Mouse (Mus musculus) heart, embryonic 16.5 days (tissue): ENCODE data around the gene Itih4. TPM values are rescaled to one million over a fixed set of nuclear protein-coding genes. Genes with fewer than 3 reads are reported as not detected.

Experiments
- ATAC-seq: fragments of 200-750 bp; cut with Nextera tagmentation; replicated peaks from 2 replicates; pipeline ENCODE4 v1.8.0; 2017; ENCODE audit warnings: moderate number of reproducible peaks; ENCODE audit not compliant: insufficient read depth, low FRiP score; ENCODE audit errors: extremely low read depth
- H3K27ac ChIP-seq: fragments of 300-500 bp; sonication (generic); 2 replicates; pipeline ENCODE4 v1.5.1; 2014; ENCODE audit warnings: mild to moderate bottlenecking, low read length, control low read depth, moderate library complexity
- H3K27me3 ChIP-seq: fragments of 300-500 bp; sonication (generic); 2 replicates; pipeline ENCODE4 v1.6.1; 2014; ENCODE audit warnings: low read length, mixed read lengths; ENCODE audit not compliant: control insufficient read depth, insufficient read depth
- H3K36me3 ChIP-seq: fragments of 300-500 bp; sonication (generic); 2 replicates; pipeline ENCODE4 v1.6.1; 2014; ENCODE audit not compliant: control insufficient read depth, insufficient read depth
- H3K4me1 ChIP-seq: fragments of 300-500 bp; sonication (generic); 2 replicates; pipeline ENCODE4 v1.6.1; 2014; ENCODE audit warnings: low read length, mixed read lengths; ENCODE audit not compliant: control insufficient read depth, insufficient read depth
- H3K4me2 ChIP-seq: fragments of 300-500 bp; sonication (generic); 2 replicates; pipeline ENCODE4 v1.6.1; 2014; ENCODE audit warnings: low read depth, mild to moderate bottlenecking, control low read depth, low read length
- H3K4me3 ChIP-seq: fragments of 300-500 bp; sonication (generic); 2 replicates; pipeline ENCODE4 v1.5.1; 2014; ENCODE audit warnings: mild to moderate bottlenecking, control low read depth, low read length
- H3K9ac ChIP-seq: fragments of 300-500 bp; sonication (generic); 2 replicates; pipeline ENCODE4 v1.6.1; 2014; ENCODE audit warnings: low read length, control low read depth
- H3K9me3 ChIP-seq: fragments of 300-500 bp; sonication (generic); replicated peaks from 2 replicates; pipeline ENCODE4 v1.6.1; 2016; ENCODE audit warnings: low read length; ENCODE audit not compliant: control insufficient read depth
- WGBS: fragments of 180-500 bp; shearing (Covaris S2); extraction: QIAGEN DNeasy Blood & Tissue Kit; methylation state at CpG from one replicate; pipeline ENCODE4 v1.1.7; 2014; 5-methylcytosine and 5-hydroxymethylcytosine counted together
- polyA plus RNA-seq: library from polyadenylated mRNA; unstranded; fragments of >200 nt; fragmentation: Nextera tagmentation; extraction: Ambion mirVana; gene quantifications from 2 replicates; pipeline ENCODE4 v1.2.1, GENCODE M21; 2015

Itih4 gene
- polyA plus RNA-seq, 1 experiment from 2014 or later: 0.38 TPM

DNA sequence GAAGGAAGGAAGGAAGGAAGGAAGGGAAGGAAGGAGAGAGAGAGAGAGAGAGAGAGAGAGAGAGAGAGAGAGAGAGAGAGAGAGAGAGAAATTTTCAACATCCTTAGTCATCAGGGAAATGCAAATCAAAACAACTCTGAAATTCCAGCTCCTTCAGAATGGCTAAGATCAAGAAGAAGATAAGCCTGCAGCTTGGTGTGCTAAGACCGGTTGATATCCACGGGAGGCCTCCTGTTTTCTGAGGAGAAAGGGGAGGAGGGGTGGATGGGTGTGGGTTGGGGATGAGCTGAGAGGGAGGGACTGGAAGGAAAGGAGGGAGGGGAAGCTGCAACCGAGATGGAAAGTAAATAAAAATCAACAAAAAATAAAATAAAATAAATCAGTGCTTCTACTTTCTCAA, 978 bp upstream of the Itih4 start:
- no peak overlapping the region for H3K27ac ChIP-seq
- H3K9ac ChIP-seq: no peak overlapping the region
- no peaks in the 10 kb centered on the region for H3K9me3 ChIP-seq
- H3K4me3 ChIP-seq: no peak overlapping the region
- no peaks in the 10 kb centered on the region; the same call in 1 of the 2 replicates for H3K27me3 ChIP-seq
- no peak overlapping the region for H3K4me2 ChIP-seq
- ATAC-seq: no peak
- no peaks in the 10 kb centered on the region for H3K36me3 ChIP-seq
- WGBS: 11% methylated on average over 3 of the region's 3 CpGs
- H3K4me1 ChIP-seq: peaks cover 6% of the 10 kb centered on the region; the same call in 1 of the 2 replicates

DNA sequence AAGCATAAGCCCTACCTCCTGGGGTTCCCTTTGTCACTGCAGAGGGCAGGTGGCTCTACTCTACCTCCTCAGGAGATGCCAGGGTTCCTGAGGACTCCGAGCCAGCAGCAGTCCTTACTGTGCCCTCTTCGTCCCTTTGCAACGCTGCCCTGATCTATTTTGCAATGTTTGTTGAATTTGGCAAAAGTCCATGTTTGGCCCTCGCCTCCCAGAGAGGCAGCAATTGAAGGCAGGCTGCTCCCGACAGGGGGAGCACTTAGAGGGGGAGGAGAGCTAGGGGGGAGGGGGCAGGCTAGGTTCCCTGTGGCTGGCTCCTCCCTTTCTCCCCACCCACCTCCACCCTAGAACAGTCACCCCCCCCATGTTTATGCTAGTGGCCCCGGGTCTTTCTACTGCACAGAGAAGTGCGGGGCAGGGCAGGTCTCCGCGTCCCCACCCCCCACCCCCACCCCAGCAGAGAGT, 2.0 kb downstream of the Itih4 start:
- peak; percentile 43; the same call in 1 of the 2 replicates for ATAC-seq
- no peak overlapping the region for H3K27ac ChIP-seq
- no peaks in the 10 kb centered on the region for H3K9me3 ChIP-seq
- H3K4me1 ChIP-seq: peaks cover 6% of the 10 kb centered on the region; the same call in 1 of the 2 replicates
- H3K4me3 ChIP-seq: no peak overlapping the region
- no peaks in the 10 kb centered on the region; the same call in 1 of the 2 replicates for H3K27me3 ChIP-seq
- H3K4me2 ChIP-seq: peak overlapping the region; percentile 36; the same call in 1 of the 2 replicates
- no peak overlapping the region for H3K9ac ChIP-seq
- H3K36me3 ChIP-seq: no peaks in the 10 kb centered on the region
- WGBS: 9% methylated on average over 9 of the region's 9 CpGs

DNA sequence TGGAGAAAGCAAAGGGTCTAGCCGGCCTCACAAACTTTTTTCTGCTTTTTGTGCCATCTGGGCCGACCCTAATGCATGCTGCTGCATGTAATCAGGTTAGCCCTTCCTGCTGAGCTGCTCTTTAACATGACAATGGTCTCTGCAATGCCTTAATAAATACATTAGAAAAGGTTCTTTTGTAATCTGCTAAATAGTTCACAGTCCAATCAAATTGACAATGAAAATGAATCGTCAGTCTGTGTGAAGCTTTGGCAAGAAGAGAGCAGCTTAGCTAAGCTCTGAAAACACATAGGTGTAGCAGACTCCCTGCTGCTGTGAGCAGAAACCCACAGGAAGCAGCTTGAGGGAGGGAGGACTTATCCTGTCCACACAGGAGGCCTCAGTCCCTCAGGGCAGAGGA, 13.7 kb downstream of the Itih4 start:
- 57% methylated on average over 3 of the region's 3 CpGs for WGBS
- H3K4me2 ChIP-seq: no peak overlapping the region
- no peaks in the 10 kb centered on the region for H3K36me3 ChIP-seq
- no peak overlapping the region for H3K27ac ChIP-seq
- no peak for ATAC-seq
- no peak overlapping the region for H3K9ac ChIP-seq
- H3K27me3 ChIP-seq: no peaks in the 10 kb centered on the region
- H3K4me1 ChIP-seq: no peaks in the 10 kb centered on the region
- no peaks in the 10 kb centered on the region for H3K9me3 ChIP-seq
- no peak overlapping the region for H3K4me3 ChIP-seq

DNA sequence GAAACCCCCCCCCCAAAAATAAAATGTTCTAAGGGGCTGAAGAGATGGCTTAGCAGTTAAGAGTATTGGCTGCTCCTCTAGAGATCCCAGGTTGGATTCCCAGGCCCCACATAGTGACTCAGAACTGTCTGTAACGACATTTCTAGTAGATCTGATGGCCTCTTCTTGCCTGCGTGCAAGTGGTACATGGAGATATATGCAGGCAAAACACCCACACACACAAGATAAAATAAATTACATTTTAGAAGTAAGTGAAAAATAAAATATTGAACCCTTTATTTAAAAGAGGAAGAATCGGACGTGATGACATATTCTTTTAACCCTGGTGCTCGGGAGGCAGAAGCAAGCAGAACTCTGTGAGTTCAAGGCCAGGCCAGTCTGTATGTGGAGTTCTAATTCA, 16.4 kb downstream of the Itih4 start:
- H3K9ac ChIP-seq: no peak overlapping the region
- ATAC-seq: no peak
- WGBS: 82% methylated on average over 5 of the region's 5 CpGs

DNA sequence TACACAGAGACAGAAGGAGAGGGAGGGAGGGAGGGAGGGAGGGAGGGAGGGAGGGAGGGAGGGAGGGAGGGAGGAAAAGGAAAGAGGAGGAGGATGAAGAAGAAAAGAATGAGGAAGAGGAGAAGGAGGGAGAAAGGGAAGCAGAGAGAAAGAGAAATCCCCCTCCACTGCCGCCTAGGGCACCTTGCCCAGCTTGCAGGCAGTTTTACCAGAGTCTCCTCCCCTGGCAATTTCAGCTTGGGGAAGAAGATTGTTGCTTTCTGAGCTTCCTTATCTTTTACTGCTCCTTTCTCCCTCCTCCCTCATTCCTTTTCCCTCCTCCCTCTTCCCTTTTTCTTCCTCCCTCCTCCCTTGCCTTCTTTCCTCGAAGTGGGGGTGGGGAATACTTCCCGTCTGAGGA, 16.8 kb downstream of the Itih4 start:
- Histone ChIP-seq H3K27me3 (no peaks in the 10 kb centered on the region), H3K4me1 (no peaks in the 10 kb centered on the region), H3K9ac (no peak overlapping the region), H3K9me3 (no peaks in the 10 kb centered on the region), H3K27ac (no peak overlapping the region), H3K4me3 (no peak overlapping the region), H3K4me2 (no peak overlapping the region), H3K36me3 (no peaks in the 10 kb centered on the region)
- 60% methylated on average over 3 of the region's 3 CpGs for WGBS
- ATAC-seq: no peak

More for the DNA sequence above, 16.4 kb downstream of the Itih4 start:
- no peaks in the 10 kb centered on the region for H3K27me3 ChIP-seq
- no peaks in the 10 kb centered on the region for H3K36me3 ChIP-seq
- H3K4me2 ChIP-seq: no peak overlapping the region
- no peaks in the 10 kb centered on the region for H3K4me1 ChIP-seq
- no peak overlapping the region for H3K4me3 ChIP-seq
- no peaks in the 10 kb centered on the region for H3K9me3 ChIP-seq
- no peak overlapping the region for H3K27ac ChIP-seq

DNA sequence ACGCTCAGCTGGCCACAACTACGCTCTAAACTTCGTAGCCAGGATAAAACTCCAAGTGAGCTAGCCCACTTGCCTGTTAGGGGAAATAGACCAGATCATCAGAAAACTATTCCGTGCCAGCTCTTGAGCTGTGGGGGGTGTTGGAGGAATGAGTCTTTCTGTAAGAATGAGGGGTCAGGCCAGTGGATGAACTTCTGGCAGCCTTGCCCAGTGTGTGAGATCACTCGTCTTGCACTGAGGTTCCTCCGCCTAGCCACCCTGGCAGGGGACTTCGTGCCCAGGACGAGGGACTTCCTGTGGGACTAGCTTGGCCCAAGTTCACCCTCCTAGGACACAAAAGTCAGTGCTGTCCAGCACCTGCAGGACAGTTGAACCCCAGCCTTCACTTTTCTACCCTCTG, 18.0 kb downstream of the Itih4 start:
- Histone ChIP-seq H3K27me3 (no peaks in the 10 kb centered on the region), H3K4me3 (no peak overlapping the region), H3K9ac (no peak overlapping the region), H3K36me3 (no peaks in the 10 kb centered on the region), H3K27ac (no peak overlapping the region), H3K4me2 (no peak overlapping the region), H3K4me1 (no peaks in the 10 kb centered on the region), H3K9me3 (no peaks in the 10 kb centered on the region)
- WGBS: 63% methylated on average over 8 of the region's 8 CpGs
- ATAC-seq: no peak

DNA sequence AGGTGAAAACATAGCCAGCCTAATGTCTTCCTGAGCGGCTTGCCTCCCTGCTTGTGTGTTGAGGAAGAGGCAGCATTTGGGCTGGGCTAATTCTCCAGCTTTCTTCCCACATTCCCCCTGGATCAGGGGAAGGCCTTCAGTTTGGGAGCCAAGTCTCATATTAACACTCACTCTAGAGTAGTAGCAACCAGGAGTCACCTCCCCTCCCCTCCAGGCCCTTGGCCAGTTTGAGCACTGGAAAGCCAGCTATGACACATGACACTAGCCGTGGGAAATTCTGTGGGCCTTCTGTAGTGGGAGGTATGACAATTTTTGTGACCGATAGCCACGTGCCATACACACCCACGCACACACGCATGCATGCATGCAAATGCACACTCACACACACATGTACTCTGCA, 19.7 kb downstream of the Itih4 start:
- Histone ChIP-seq H3K4me3 (no peak overlapping the region), H3K27ac (no peak overlapping the region), H3K36me3 (no peaks in the 10 kb centered on the region), H3K4me2 (no peak overlapping the region), H3K4me1 (no peaks in the 10 kb centered on the region), H3K27me3 (no peaks in the 10 kb centered on the region), H3K9me3 (no peaks in the 10 kb centered on the region), H3K9ac (no peak overlapping the region)
- WGBS: 79% methylated on average over 6 of the region's 6 CpGs
- no peak for ATAC-seq

DNA sequence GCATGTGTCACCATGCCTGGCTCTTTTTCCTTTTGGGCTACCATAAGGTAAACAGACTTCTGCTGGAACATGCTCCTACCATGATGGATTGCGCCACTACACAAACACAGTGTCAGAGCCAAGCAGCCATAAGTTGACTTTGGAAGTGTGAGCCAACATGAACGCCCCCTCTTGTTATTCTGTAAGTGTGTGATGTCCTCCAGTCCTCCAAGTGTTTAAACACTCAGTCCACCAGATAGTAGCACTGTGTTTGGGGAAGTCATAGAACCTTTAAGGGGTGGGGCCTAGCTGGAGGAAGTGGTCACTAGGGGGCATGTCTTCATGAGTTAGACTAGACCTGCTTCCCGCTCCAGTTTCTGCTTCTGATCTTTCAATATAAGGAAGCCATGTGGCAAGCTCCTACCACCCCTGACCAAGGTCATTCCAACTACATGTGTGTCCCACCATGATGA, 21.6 kb downstream of the Itih4 start:
- no peaks in the 10 kb centered on the region for H3K4me1 ChIP-seq
- H3K36me3 ChIP-seq: no peaks in the 10 kb centered on the region
- no peak for ATAC-seq
- H3K9ac ChIP-seq: no peak overlapping the region
- H3K4me2 ChIP-seq: no peak overlapping the region
- H3K27ac ChIP-seq: no peak overlapping the region
- no peaks in the 10 kb centered on the region for H3K9me3 ChIP-seq
- no peak overlapping the region for H3K4me3 ChIP-seq
- H3K27me3 ChIP-seq: no peaks in the 10 kb centered on the region
- 67% methylated on average over 3 of the region's 3 CpGs for WGBS

DNA sequence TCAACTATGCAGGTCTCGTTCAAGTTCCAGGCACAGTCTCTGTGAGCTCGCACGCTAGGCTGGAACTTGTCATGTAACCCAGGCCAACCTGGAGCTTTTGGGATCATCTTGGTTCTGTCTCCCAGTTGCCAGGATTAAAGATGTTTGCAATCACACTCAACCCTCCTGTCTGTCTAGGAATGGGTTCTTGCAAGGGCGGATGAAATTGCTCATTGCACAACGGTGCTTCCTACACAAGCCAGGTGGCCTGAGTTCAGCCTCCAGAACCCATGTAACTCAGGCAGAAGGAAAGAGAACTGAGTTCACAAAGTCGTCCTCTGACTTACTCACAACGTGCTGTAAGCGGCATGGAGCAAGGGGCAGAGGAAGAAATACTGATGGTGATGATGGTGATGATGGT, 24.9 kb downstream of the Itih4 start:
- H3K9me3 ChIP-seq: no peaks in the 10 kb centered on the region
- H3K4me2 ChIP-seq: no peak overlapping the region
- H3K27me3 ChIP-seq: no peaks in the 10 kb centered on the region
- H3K36me3 ChIP-seq: no peaks in the 10 kb centered on the region
- no peak overlapping the region for H3K4me3 ChIP-seq
- no peak overlapping the region for H3K9ac ChIP-seq
- H3K4me1 ChIP-seq: no peaks in the 10 kb centered on the region
- no peak overlapping the region for H3K27ac ChIP-seq
- no peak for ATAC-seq
- WGBS: 84% methylated on average over 8 of the region's 8 CpGs
